Mouse (Mus musculus) heart, adult 2 months (tissue): ENCODE data around the gene Arl13a.

Experiments
- CTCF ChIP-seq: fragments of 200-600 bp; IDR thresholded peaks from 2 replicates; pipeline ENCODE4 v1.8.1; 2022; ENCODE audit warnings: antibody characterized with exemption, mild to moderate bottlenecking, moderate library complexity
- POLR2A ChIP-seq: fragments of 200-500 bp; IDR thresholded peaks from 2 replicates; pipeline ENCODE4 v1.6.1; 2011; ENCODE audit warnings: mild to moderate bottlenecking, low read depth, low read length, control low read depth; ENCODE audit not compliant: insufficient read depth

- no peak for TF ChIP-seq CTCF
- no peak for TF ChIP-seq POLR2A
These were observed 21.2 kb downstream of the Arl13a start for GRCm38 (mm10) chrX:134208491-134208890.
